Mouse (Mus musculus): ENCODE results near the gene Fmnl2. TPM values are rescaled to one million over a fixed set of nuclear protein-coding genes. Genes with fewer than 3 reads are reported as not detected.

Gene Fmnl2
- total RNA-seq, 2 experiments from 2014 or later, result 42.9 to 47.5 TPM

DNA sequence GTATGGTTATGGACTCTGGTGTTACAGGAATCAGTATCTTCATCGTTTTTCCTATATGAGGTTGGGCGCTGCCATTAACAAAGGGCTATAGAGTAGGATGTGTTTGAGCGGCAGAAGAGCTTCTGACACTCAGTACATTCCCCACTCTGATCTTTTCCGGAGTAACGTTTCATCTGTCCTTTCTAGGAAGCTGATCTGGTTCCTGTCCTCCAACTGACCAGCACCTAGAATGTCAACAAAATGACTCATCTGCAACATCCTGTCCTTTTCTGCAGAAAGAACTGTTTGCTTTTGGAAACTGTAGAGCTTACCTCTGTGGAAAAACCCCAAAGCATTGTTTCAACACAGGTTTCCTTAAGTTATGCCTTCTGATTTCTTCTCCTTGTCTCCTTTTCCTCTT lies 60.4 kb downstream of the Fmnl2 start:
- no peak for DNase-seq

DNA sequence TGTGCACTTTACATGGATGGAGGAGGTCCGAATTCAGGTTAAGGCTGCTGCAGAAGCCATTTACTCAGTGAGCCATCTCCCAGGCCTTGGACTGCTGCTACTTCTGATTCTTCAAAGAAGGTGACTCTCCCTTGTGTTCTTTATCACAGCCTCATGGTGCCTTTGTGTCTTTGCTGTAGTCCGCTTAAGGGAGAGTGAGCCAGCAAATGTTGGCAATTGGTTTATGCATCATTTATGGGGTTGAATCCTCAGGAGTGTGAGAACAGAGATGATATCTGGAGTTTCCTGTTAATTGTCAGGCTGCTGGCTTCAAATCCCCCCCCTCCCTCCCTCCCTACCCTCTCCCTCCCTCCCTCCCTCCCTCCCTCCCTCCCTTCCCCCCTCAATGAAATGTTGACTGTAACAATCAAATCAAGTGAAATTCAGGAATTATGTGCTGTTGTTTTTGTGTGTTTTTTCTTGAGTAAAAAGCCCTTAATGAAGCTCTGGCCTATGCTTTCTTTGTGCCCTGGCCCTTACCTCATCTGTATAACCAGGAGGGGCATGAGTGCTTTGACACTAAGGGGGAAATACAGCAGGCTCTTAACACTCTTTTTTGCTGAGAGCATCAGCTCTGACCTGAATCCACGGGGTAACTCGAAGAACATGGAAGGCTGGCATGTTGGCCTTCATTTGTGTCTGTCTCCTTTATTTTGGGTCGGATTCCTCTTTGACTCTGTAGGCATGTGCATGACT lies 63.2 kb downstream of the Fmnl2 start:
- DNase-seq, result no peak

DNA sequence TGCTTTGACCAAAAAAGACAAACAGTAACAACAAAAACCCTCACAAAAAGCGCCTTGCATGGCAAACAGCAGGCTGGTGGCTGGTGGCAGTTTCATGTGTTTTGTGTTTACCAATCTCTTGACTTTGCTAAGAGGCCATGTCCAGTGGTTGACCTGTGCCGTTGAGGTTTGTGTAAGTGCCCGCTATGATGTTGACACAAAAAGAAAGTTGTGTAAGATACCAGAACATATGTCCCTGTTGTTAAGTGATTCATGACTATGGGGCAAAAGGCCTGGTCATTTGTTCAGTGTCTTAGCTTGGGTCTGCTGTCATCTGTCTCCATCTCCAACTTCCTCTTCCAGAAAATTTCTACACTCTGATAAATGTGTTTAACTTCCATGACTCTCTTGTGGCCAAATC lies 67.4 kb downstream of the Fmnl2 start:
- no peak for DNase-seq

DNA sequence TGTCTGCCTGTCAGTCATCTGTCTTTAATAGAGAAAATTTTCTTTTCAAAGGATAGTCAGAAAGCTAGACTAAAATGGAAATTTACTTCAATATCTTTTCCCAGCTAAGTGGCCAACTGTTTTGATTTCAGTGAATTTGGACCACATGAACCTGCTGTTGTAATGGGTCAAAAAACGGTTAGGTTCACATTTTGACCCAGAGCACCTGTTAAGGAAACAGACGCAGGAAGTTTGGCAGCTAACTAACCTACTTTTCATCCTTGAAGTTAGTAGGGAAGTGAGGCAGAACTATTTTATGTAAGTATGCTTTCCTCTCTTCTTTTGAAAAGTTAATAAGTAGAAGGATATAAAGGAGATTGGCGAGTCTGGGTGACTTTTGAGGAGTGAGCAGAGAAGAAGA lies 69.7 kb downstream of the Fmnl2 start:
- DNase-seq, result no peak

DNA sequence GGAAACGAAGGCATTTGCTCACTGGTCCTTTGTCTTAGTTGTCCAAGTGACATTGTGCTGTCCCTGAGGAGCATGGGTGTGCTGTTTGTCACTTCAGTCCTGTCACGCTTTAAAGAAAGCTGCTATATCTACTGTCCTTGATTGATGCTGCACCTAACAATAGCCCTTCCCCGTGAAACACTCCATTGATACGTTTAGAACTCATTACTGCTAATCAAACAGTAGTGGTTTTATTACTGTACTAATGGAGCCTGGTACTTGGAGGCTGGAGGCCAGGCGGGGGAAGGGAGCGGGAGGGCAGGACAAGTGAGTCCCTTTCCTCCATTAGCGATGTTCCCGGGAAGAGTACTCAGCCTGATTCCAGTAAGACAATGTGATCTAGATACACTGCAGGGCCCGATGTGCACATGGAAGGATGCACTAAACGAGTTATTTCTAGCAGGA lies 70.2 kb downstream of the Fmnl2 start:
- no peak for DNase-seq

DNA sequence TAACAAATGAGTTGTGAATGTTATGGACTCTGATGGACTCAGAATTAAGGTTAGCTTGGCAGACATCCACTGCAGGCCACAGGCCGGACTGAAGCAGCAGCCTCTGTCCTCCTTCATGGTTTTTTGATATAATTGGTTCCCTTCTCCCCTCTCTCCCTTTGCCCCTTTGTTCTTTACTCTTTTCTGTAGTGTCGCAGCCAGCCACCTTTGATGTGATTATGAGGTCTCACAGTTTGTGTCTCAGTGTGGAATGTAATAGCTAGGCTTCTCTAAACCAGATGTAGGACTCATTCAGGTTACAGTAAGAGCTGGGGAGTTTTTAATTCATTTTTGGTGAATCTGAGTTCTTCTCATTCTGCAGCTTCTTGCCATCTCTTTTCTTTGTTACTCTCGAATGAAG lies 70.7 kb downstream of the Fmnl2 start:
- no peak for DNase-seq

DNA sequence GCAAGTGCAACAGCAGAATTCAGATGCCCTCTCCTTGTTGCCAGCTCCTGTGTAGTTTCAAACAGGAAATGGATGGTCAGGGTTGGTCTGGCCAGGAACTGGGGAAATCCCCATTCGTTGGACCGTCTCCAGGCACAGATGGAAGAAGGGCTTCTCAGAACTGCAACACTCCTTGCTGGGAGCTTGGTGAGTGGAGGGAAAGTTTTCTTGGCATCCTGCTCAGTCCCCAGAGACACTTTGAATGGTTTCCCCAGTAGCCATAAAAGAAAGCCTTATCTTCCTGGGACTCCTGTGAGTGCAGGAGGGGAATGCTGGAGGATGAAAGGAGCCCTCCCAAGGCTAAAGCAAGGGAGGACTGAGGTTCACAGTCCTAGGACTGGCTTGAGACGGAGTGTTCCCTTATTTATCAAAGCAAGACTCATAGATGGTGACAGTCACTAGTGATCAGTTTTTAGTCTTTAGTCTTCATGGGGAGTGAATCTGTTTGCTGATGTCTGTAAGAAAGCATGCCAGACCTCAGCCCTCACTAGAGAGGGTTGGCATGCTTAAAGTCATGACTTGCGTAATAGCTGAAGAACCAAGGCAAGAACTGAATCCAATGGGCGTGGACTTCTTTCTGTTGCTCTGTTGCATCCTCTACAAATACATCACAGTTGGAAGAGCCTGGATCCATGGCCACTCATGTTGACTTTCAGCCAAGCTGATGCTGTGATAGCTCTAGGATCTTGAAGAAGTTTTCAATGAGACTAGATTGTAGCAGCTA lies 72.6 kb downstream of the Fmnl2 start:
- peak; percentile 35 to 43 for DNase-seq

DNA sequence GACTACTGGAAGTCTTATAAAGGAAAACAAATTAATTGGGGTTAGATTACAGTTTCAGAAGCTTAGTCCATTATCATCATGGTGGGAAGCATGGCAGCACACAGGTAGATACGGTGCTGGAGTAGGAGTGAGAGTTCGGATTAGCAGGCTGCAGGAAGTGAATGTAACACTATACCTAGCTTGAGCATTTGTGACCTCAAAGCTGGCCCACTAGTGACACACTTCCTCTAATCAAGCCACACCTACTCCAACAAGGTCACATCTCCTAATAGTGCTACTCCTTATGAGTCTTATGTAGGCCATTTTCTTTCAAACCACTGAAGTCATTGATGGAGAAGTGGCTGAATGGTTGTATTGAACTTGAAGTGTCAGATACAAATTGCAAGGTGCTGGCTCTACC lies 73.7 kb downstream of the Fmnl2 start:
- DNase-seq, result no peak

DNA sequence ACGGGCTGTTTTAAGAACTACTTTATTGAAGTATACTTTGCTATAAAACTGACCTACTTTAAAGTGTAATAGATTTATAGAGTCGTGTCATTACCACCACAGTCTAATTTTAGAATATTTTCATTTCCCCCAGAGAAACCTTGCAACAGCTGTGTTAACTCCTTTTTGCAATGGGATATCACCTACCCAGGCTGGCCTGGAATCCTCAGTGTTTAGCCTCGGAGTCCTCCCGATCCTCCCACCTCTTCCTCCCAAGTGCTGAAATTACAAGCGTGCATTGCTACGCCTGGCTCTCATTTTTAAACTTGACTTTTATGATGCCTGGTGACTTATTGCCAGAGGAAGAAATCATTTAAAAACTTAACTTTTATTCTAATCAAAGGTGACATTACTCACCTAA lies 78.2 kb downstream of the Fmnl2 start:
- DNase-seq, result no peak

DNA sequence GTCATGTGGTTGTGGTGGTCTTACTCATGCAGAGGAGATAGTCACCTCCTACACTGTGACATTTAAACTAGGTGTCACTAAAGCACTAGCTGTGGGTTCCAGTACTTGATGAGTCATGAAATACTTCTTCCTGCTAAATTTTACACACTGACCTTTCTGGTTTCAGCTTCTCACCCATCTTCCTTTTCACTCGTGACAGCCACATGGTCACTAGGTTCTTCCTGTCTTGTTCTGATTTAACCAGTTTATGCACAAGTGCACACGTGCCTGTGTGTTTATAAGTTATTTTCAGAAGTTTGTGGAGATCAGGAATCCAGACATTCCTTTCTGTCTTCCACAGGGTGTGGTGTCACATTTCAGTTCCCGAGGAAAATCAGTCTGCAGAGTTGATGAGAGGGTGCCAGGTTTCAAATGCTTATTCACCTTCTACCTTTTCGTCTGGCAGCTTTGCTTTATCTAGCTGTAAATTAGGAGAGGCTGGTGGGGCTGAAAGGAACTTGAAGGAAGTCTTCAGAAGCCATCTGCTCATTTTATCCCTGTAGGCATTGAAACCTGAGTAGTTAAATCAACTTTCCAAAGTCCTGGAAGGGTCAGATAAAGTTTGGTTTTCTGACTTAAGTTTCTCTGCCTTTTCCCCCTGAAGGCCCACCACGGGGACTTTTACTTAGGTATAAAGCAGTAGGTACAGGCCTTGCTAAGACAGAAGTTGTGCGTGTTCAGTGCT lies 80.9 kb downstream of the Fmnl2 start:
- DNase-seq, result no peak

DNA sequence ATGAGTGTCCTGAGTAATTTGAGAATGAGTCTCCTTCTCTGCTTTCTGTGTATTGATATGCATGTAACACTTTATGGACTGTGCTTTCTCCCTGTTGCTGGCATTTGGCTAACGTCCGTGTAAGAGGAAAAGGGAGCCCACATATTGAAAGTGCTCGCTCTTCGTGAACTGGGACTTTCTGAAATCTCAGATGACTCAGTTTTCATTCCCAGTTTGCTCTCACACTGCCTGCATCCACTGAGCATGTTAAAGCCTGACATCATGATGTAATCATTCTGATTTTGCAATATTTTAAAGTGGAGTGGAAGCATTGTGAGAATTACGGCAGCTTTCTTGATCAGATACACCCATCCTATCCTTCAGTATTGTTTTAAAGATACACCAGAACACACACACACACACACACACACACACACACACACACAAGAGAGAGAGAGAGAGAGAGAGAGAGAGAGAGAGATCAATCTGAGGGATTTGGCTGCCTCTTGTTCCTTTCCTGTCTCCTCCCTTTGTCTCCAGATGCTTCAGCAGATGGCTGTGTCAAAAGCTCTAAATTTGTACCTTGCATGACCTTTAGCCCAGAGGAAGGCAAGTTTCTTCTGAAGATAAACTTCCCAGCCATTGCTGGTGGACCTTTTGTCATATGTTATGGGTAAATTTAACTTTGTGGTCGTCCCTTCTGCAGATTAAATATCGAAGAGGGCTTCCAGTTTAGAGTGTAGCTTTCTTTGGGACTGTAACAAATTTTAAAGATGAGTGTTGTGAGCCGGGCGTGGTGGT lies 86.2 kb downstream of the Fmnl2 start:
- no peak for DNase-seq

DNA sequence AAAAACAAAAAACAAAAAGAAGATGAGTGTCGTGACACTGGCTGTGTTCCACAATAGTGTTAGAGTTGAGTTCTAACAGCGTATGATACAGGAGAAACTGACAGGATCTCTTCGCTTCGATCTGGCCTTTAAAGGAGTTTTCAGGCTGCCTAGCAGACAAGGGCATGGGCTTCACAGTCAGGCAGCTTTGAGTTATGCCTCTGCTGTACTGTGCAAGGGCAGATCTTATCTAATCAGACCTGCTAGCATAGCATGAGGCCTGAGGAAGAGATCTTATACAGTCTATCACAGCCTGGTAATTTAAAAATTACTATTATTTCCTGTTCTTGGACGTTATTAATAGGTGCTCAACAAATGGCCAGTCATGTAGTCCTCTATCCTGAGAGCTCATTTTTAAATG lies 86.9 kb downstream of the Fmnl2 start:
- DNase-seq, result no peak

DNA sequence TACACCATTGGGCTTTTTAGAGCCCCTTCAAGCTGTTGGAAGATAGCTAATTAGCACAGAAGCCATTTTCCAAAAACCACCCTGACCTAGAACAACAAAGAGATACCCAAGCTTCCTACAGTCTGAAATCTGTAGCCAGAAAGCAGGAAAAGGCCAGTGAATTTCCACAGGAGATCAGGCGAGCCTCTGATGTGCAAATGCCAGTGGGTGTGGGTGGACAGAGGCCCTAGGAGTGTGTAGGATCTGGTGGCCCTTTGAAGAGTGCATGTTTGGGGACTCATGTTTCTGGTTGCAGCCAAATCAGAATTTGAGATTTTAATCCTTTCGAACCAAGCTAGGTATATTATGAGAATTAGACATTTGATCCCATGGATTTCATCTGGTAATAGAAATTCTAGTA lies 88.4 kb downstream of the Fmnl2 start:
- no peak for DNase-seq

DNA sequence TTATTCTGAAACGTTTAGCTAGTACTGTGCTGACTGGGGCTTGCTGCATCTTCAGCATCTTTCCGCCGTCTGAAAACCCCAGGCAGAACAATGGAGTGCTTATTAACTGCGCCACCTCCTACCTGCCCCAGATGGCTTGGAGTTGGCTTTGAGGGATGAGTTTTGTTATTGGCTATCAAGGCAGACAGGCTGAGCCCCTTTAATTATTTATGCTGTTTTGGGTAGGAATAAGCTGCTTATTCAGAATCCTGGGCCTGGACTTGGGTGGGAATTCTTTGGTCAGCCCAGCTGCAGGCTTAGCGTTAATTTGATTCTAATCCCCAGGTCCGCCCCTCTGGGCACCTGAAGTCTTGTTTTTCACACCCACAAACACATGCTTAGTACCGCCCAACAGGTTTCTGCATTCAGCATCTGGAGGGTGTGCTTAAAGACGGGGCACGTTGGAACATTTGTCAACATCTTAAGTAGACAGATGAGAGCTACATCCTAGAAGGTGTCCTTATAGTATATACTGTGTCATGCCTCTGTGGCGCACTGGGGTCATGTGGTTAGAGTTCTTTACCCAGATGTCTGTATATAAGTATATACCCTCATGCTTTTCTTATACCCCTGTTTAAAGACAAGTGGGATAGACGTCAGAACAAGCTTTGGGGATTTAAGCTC lies 89.0 kb downstream of the Fmnl2 start:
- no peak for DNase-seq

DNA sequence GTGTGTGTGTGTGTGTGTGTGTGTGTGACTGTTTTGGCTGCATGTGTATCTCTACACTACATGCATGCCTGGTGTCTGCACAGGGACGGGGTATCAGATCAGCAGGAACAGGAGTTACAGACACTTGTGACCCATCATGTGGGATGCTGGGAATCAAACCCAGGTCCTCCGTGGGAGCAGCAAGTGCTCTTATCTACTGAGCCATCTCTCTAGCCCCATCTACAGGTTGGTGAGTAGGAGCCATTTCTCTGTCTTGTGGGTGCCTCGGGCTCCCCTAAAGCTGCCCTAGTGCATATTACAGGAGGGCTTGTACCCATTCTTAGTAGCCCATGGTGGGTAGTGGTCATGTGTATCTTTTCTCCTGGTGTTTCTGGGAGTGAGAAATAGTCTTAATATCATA lies 90.7 kb downstream of the Fmnl2 start:
- DNase-seq, result no peak

DNA sequence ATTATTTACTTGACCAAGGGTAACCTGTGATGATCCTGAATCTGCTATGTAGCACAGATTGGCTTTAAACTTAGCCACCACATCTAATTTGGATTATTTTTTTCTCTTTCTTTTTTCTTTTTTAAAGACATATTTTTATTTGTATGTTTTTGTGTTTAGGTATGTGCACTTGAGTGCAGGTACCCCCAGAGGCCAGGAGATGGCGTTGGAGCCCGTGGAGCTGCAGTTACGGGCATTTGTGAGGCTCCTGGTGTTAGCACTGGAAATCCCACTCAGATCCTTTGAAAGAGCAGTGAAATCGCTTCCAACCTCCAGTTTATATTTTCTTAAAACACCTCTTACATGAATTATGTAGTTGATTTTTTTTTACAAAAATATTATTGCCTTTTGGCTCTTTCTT lies 91.9 kb downstream of the Fmnl2 start:
- DNase-seq, result no peak

DNA sequence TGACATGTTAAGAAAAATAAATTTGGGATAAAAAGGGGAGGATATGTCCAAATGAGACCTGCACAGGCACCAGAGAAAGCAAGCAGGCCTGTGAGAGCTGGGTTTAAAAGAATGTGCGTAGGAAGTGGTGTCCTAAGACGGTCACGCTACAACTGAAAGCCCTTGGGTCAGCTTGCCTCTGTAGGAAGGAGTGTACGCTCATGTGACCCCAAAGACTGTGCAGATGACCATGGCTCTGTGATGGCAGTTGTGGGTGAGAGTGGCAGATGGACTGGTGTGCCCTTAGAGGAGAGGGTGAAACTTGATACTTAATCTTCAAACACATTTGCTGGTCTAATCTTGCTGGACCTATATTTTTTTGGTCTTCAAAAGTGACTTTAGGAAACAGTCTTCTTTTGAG lies 92.6 kb downstream of the Fmnl2 start:
- no peak for DNase-seq

DNA sequence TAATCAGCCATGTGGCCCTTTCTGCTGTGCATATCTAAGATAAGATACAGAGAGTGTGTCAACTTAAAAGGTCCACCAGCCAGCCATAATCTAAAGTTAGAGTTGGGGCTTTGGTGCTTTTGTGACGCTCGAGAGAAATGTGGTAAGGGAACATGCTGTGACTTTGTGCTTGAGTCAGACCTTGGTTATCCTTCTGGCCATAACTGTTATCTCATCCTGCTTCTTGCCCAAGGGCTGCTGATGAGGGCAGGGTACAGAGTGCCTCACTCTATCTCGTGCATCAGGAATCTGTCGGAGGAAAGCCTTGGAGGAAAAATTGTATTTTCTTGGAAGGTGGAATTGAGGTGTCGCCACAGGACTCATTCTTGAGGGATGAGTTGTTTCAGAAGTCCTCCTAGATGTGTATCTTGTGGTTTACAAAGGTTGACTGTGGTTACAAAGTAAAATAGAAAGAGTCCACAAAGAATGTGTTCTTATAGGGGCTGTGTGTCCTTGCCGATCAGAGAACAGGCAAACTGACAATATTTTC lies 94.6 kb downstream of the Fmnl2 start:
- DNase-seq, result no peak

DNA sequence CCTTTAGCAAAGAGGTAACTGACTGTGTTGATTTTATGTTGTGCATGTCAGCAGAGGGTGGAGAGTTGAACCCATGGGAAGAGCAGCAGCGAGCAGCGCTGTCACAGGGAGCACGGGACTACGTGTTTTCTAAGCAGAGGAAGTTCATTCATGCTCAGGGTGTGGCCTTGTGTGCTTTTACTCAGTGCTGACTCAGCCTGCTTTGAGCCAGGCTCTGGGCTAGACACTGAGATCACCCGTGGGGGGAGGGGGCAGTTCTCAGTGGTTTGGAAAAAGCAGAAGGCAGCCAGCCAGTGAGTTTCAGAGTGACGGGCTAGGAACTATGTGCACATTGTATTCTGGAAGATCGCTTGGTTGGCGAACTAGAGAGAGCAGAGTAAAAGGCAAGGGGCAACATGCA lies 97.4 kb downstream of the Fmnl2 start:
- DNase-seq, result peak; percentile 69 to 73

DNA sequence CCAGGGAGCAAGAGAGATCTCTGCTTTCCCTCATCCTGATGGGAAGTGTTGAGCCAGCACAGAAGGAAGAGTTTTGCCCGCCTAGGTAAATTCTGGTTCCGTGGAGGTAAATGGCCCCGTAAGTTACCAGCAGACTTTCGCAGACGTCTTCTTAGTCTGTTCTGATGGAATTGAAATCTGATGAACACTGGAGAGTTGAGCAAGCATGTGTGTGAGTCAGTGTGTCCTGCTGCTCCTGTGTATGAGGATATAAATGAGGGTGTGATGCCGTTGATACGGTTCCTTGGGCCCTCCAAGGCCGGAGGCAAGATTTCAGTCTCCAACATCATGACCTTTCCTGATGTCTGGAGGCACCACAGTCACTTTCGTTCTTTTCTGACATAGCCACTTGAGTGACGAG lies 98.2 kb downstream of the Fmnl2 start:
- no peak for DNase-seq

DNA sequence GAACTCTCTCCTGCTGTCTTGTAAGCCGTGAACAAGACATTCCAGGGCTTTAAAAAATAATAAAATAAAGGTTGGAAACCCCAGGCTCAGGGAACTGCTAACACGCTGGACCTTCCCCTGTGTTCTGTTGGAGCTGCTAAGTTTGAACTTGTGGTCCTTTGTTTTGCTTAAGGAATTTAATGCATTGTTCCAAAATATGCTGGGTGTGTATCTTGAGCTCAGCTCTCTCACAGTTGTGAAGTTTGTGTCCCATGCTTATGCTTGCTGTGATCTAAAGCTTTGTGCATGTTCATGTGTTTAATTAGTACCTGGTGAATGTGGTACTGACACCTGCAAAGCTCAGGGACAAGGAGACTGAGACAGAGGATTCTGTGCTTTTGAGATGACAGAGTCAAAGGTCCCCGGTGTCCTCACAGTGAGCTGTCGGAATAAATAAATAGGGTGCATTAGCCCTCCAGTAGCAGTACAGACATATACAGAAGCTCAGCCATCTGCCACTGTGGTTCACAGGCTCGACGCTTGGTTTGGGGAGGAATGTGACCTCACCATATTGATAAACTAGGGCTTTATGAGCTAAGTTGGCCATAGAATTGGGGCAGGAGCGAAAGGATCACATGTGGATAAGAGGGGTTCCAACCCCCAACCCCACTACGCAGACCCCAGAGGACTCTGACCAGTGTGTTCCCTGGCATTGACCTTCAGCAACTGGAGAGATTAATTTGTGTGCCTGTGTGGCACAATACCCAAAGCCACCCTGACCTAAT lies 100.3 kb downstream of the Fmnl2 start:
- no peak for DNase-seq

All from layer of hippocampus, postnatal 36 days (tissue).